In the genomic region with DNA sequence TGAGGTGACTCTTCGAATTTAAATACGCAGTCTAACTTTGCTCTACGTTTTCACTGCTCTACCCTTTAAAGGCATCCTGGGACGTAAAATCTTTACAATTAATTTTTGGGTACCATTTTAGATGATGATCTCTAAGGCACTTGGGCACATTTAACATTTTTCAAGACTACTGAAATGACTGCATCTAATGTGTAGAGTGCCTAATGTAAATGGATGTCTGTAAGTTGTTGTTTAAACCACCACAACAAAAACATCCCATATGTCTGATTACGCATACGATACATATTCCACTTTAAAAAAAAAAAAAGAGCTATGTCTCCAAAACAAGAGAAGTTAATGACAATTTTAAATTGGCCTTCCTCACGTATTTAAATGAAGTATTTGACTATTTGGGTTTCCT, we compare ENCODE assay signal across 8 mouse cellular contexts.
DNase-seq lines count a peak whose midpoint lies in the region; ATAC-seq and TF ChIP-seq lines count a peak whose summit lies in the region.

No protein-coding gene starts in this region.

- H3K4me1 ChIP-seq in cerebellum, adult 2 months (ENCODE audit: control insufficient read depth, insufficient read depth, low read length) = no peaks in the 10 kb centered on the region
- no peaks in the 10 kb centered on the region for H3K4me1 ChIP-seq in lung, embryonic 16.5 days (replicated peaks; ENCODE audit: control insufficient read depth, insufficient read depth, low read length)
- 0 out of 2 replicates have a peak, but pooled peaks cover 3% of the 10 kb centered on the region for H3K4me1 ChIP-seq in lung, adult 2 months (ENCODE audit: control insufficient read depth, insufficient read depth, low read length)
- no peaks in the 10 kb centered on the region for H3K4me1 ChIP-seq in limb, embryonic 15.5 days
- H3K4me1 ChIP-seq in stomach, postnatal 0 days (replicated peaks; ENCODE audit: control insufficient read depth, insufficient read depth) = no peaks in the 10 kb centered on the region

- no peaks in the 10 kb centered on the region for H3K9me3 ChIP-seq in lung, embryonic 16.5 days (ENCODE audit: control insufficient read depth, low read length)
- no peaks in the 10 kb centered on the region for H3K9me3 ChIP-seq in limb, embryonic 15.5 days
- no peaks in the 10 kb centered on the region for H3K9me3 ChIP-seq in stomach, postnatal 0 days (ENCODE audit: control insufficient read depth, low read length)

- no peak for TF ChIP-seq POLR2A in cerebellum, adult 2 months (IDR thresholded peaks at IDR 0.05; ENCODE audit: borderline replicate concordance, insufficient read depth, low read length)
- no peak for TF ChIP-seq POLR2A in lung, adult 2 months (IDR thresholded peaks at IDR 0.05; ENCODE audit: borderline replicate concordance, extremely low read depth, low read depth, low read length)

- H3K27me3 ChIP-seq in cerebellum, adult 2 months (ENCODE audit: control insufficient read depth, insufficient read depth, low read length) = no peaks in the 10 kb centered on the region
- H3K27me3 ChIP-seq in lung, embryonic 16.5 days (ENCODE audit: control insufficient read depth, insufficient read depth, low read depth, low read length) = no peaks in the 10 kb centered on the region
- H3K27me3 ChIP-seq in limb, embryonic 15.5 days = no peaks in the 10 kb centered on the region
- no peaks in the 10 kb centered on the region for H3K27me3 ChIP-seq in stomach, postnatal 0 days (ENCODE audit: control insufficient read depth, insufficient read depth, low read length)

- TF ChIP-seq EP300 in stomach, postnatal 0 days (optimal IDR thresholded peaks at IDR 0.05) = no peak

- H3K9ac ChIP-seq in lung, embryonic 16.5 days (ENCODE audit: low read length) = no peak overlapping the region; the same call in 1 of the 2 replicates
- H3K9ac ChIP-seq in limb, embryonic 15.5 days = no peak overlapping the region
- H3K9ac ChIP-seq in stomach, postnatal 0 days (ENCODE audit: low read length) = no peak overlapping the region

- DNase-seq in cerebellum, adult 2 months = no peak
- no peak for DNase-seq in cerebellum, adult 9-11 months
- no peak for DNase-seq in lung, adult 2 months
- DNase-seq in stomach, postnatal 0 days (ENCODE audit: low spot score) = no peak
- DNase-seq in frontal cortex, postnatal 14 days (ENCODE audit: low spot score in 2 of 2) = no peak
- no peak for DNase-seq in embryo, embryonic 10.5 days (ENCODE audit: low spot score)

- WGBS in cerebellum, adult 2 months = 67% methylated on average over 7 of the region's 7 CpGs
- 69% methylated on average over 7 of the region's 7 CpGs for WGBS in lung, embryonic 16.5 days
- 74% methylated on average over 7 of the region's 7 CpGs for WGBS in lung, adult 2 months
- WGBS in limb, embryonic 15.5 days = 55% methylated on average over 7 of the region's 7 CpGs
- 73% methylated on average over 7 of the region's 7 CpGs for WGBS in stomach, postnatal 0 days

- H3K4me3 ChIP-seq in cerebellum, adult 2 months (replicated peaks; ENCODE audit: insufficient read depth, low read depth, low read length) = peak overlapping the region; percentile 81
- peak overlapping the region; percentile 52 for H3K4me3 ChIP-seq in lung, embryonic 16.5 days (ENCODE audit: low read length)
- H3K4me3 ChIP-seq in lung, adult 2 months (replicated peaks; ENCODE audit: extremely low read depth, low read depth, low read length) = no peak overlapping the region
- H3K4me3 ChIP-seq in limb, embryonic 15.5 days = peak overlapping the region; percentile 45
- peak overlapping the region; percentile 38 for H3K4me3 ChIP-seq in stomach, postnatal 0 days (ENCODE audit: low read depth, low read length)

- no peaks in the 10 kb centered on the region for H3K36me3 ChIP-seq in lung, embryonic 16.5 days (ENCODE audit: control insufficient read depth, insufficient read depth, low read length)
- H3K36me3 ChIP-seq in limb, embryonic 15.5 days = no peaks in the 10 kb centered on the region
- H3K36me3 ChIP-seq in stomach, postnatal 0 days (ENCODE audit: control insufficient read depth, insufficient read depth, low read length) = no peaks in the 10 kb centered on the region

- no peak for ATAC-seq in lung, embryonic 16.5 days (ENCODE audit: low read depth)
- ATAC-seq in limb, embryonic 15.5 days (ENCODE audit: insufficient number of reproducible peaks, low FRiP score, low TSS enrichment, low read depth) = no peak
- ATAC-seq in stomach, postnatal 0 days (ENCODE audit: low FRiP score, low TSS enrichment) = no peak

- H3K27ac ChIP-seq in cerebellum, adult 2 months (ENCODE audit: insufficient read depth, low read length) = no peak overlapping the region
- H3K27ac ChIP-seq in lung, embryonic 16.5 days (ENCODE audit: low read length) = no peak overlapping the region
- H3K27ac ChIP-seq in limb, embryonic 15.5 days = no peak overlapping the region
- no peak overlapping the region for H3K27ac ChIP-seq in stomach, postnatal 0 days (replicated peaks)

- TF ChIP-seq CTCF in cerebellum, adult 2 months (IDR thresholded peaks at IDR 0.05; ENCODE audit: borderline replicate concordance, insufficient read depth, low read depth, low read length) = no peak
- TF ChIP-seq CTCF in lung, adult 2 months (IDR thresholded peaks at IDR 0.05; ENCODE audit: insufficient read depth, low read length) = no peak
- no peak for TF ChIP-seq CTCF in stomach, postnatal 0 days (IDR thresholded peaks at IDR 0.05; ENCODE audit: low read depth)

- peak overlapping the region; percentile 83 for H3K4me2 ChIP-seq in lung, embryonic 16.5 days (ENCODE audit: low read depth, low read length)
- peak overlapping the region; percentile 67 for H3K4me2 ChIP-seq in limb, embryonic 15.5 days
- H3K4me2 ChIP-seq in stomach, postnatal 0 days (replicated peaks; ENCODE audit: low read depth) = peak overlapping the region; percentile 72
